Mouse (Mus musculus) brain, embryonic 18.5 days (tissue): ENCODE results near the gene Uqcrq.

Experiments
- DNase-seq: peaks from one replicate; pipeline ENCODE4 v3.0.0-alpha.2; 2012; ENCODE audit warnings: low read depth, low spot score

Gene Uqcrq

GRCm38 (mm10) chr11:53413871-53414270, 16.8 kb downstream of the Uqcrq start:
- DNase-seq, result no peak

GRCm38 (mm10) chr11:53411738-53412137, 18.9 kb downstream of the Uqcrq start:
- no peak for DNase-seq

DNA sequence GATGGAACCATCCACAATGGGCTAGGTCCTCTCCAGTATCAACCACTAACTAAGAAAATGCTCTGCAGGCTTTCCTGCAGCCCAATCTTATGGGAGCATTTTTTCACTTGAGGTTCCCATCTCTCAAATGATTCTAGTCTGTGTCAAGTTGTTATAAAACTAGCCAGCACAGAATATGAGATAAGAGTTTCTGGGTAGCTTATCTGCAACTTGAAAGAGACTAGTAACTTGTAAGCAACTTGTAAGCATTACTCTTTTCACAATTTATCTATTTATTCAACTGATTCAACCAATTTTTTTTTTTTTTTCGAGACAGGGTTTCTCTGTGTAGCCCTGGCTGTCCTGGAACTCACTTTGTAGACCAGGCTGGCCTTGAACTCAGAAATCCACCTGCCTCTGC, 27.0 kb downstream of the Uqcrq start:
- no peak for DNase-seq

- DNase-seq, result no peak
These were observed 36.8 kb downstream of the Uqcrq start for GRCm38 (mm10) chr11:53393856-53394255.

GRCm38 (mm10) chr11:53383758-53384428, 46.7 kb downstream of the Uqcrq start:
- no peak for DNase-seq

DNA sequence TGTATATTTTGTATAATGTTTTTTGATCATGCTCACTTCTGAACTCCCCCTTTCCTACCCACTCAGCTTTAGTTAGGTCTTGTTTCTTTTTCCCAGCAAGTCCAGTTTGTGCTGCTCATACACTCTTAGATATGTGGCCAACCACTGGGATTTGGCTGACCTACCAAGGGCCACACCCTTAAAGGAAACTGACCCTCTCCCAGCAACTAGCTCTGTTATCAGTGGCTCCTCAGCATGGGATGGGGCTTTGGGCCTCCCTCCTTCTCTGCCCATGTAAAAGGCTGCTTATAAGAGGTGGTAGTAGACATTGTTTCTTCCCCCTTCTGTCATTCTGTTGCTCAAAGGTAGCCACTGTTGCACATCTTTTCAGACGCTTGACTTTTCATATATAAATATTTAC, 51.7 kb downstream of the Uqcrq start:
- DNase-seq, result no peak
